Mouse (Mus musculus) cortical plate, adult 2 months (tissue): ENCODE measurements around the gene Tcaf1.

ENCODE experiments used
- CTCF ChIP-seq: fragments of 200-500 bp; IDR thresholded peaks from 2 replicates; pipeline ENCODE4 v1.5.1; 2011; ENCODE audit warnings: mild to moderate bottlenecking, control low read depth, low read length; ENCODE audit not compliant: insufficient read depth; ENCODE audit errors: extremely low read depth
- POLR2A ChIP-seq: fragments of 200-500 bp; IDR thresholded peaks from 2 replicates; pipeline ENCODE4 v1.6.1; 2011; ENCODE audit warnings: mild to moderate bottlenecking, low read length, control low read depth; ENCODE audit not compliant: insufficient read depth; ENCODE audit errors: extremely low read depth

DNA sequence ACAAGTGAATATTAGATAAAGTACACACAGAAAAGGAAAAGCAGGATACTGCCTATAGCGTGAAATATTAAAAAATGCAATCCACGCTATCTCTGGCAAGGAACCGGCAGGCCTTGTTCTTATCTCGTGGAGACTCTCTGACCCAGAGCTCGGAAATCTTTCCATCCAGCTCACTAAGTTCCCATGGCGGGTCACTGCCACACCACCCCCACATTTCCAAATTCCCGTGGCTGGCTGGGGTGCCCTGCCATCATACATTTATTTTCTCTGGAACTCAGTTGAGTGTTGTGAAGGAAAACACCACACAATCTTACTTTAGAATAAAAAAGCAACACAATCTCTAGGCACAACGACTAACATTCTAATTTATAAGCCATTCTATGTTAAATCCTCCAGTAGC is 4.8 kb upstream of the Tcaf1 start:
- TF ChIP-seq CTCF (no peak), POLR2A (no peak)
